Mouse (Mus musculus) lung, postnatal 0 days (tissue): ENCODE measurements at regions not wholly inside any gene's neighbourhood (a gene's known extent, or its start where the extent isn't known, plus 50 kb on each side); places are given as distances from the start of the nearest gene placed in this dataset.

Source experiments
- CTCF ChIP-seq: IDR thresholded peaks from 2 replicates; pipeline ENCODE4 v1.5.1; 2016; ENCODE audit warnings: antibody characterized with exemption, mild to moderate bottlenecking
- EP300 ChIP-seq: IDR thresholded peaks from 2 replicates; pipeline ENCODE4 v1.6.1; 2016; ENCODE audit warnings: antibody characterized with exemption, mild to moderate bottlenecking, control low read depth

DNA sequence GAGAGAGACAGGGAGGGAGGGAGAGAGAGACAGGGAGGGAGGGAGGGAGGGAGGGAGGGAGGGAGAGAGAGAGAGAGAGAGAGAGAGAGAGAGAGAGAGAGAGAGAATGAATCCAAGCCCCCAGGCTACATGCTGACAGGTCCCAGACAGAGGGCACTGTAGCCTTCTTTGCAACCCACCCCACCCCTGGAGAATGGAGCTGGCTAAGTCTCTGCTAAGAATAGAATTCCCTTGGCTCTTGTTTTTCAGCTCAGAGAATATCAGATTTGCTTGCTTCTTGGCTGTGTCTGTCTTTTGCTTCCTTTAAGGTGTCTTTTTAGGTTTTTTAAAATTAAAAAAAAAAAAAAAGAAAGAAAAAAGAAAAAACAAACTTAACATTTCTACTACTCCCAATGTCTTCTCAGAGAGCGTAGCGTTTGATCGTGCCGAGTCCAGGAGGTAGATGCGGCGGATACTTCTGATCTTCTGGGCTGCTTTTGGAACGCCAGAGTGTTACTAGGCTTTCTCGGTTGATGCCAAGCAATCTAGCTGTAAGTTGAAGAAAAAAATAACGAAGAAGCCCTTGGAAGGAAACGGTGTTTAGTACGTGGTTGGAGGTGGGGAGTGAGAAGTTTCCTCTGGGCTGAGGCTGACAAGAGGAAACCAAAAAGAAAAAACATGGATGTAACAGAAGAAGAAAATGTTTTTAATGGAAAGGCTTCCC is 68.7 kb upstream of the Plxnc1 start:
- TF ChIP-seq CTCF (no peak), EP300 (no peak)
